Mouse (Mus musculus) layer of hippocampus, adult 2 months (tissue): ENCODE measurements around the gene Celsr3. TPM values are rescaled to one million over a fixed set of nuclear protein-coding genes. Genes with fewer than 3 reads are reported as not detected.

Experiments used
- DNase-seq, 2 experiments: peaks; one replicate each; pipeline ENCODE4 v3.0.0; 2022; ENCODE audit warnings: low spot score in 2 of 2
- H3K27ac ChIP-seq: fragments of 200-600 bp; 2 replicates; pipeline ENCODE4 v1.8.1; 2022
- H3K4me3 ChIP-seq: fragments of 200-600 bp; 2 replicates; pipeline ENCODE4 v1.8.1; 2022; ENCODE audit warnings: mild to moderate bottlenecking
- CTCF ChIP-seq: fragments of 200-600 bp; conservative IDR thresholded peaks from 2 replicates; pipeline ENCODE4 v1.8.1; 2022; ENCODE audit warnings: antibody characterized with exemption, mild to moderate bottlenecking, moderate library complexity
- long read RNA-seq, 2 experiments: library from polyadenylated mRNA; stranded (forward); transcript quantifications; one replicate each; pipeline ENCODE4 v2.0.0; 2021; ENCODE audit warnings: borderline mapping rate in 2 of 2
- total RNA-seq, 2 experiments: library from RNA; stranded (reverse); gene quantifications; 2 replicates each; pipeline ENCODE4 v1.2.3; 2021

The Celsr3 gene
- 10 to 100 TPM; 66.4 to 79.6 TPM for total RNA-seq
- long read RNA-seq, experiment 1, partial matches to known transcripts: 15 of 24 reads
- long read RNA-seq, experiment 1, other reads (novel, unspliced or antisense): 9 of 24 reads
- long read RNA-seq, experiment 2, partial matches to known transcripts: 15 of 32 reads
- long read RNA-seq, experiment 2, other reads (novel, unspliced or antisense): 17 of 32 reads

DNA sequence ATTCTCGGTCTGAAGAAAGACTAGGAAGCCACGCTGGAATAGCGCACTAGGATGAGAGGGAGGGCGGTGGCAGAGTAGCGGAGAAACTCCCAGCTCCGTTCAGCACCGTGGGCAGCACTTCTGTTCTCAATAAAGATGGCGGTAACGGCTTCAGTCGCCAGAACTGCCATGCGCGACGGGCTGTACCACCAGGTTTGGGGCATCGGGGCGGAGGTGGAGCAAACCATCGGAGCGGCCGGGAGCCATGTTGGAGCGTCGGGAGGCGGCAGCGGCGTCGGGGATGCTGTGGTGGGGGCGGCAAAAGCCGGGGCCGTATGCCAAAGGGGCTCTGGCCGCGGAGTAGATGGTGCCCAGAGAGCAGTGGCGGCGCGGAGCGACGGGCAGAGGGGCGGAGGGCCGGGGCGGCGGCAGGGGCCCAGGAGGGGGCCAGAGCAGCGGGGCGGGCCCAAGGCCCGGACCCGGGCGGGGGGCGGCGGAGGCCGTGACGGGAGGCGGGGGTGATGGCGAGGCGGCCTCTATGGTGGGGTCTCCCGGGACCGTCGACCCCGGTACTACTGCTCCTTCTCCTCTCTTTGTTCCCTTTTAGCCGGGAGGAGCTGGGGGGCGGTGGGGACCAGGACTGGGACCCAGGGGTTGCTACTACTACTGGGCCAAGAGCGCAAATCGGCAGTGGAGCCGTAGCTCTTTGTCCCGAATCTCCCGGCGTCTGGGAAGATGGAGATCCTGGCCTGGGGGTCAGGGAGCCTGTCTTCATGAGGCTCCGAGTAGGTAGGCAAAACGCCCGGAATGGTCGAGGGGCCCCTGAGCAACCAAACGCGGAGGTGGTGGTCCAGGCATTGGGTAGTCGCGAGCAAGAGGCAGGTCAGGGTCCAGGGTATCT is at the start of gene Celsr3:
TSS of gene Celsr3 (plus strand) at position 501 of the 880 bp plus-strand sequence.
- Histone ChIP-seq H3K27ac (peak within 1 kb of the TSS; percentile 85), H3K4me3 (peak within 1 kb of the TSS; percentile 68)
- DNase-seq: peak; percentile 92 to 93
- no peak for TF ChIP-seq CTCF

DNA sequence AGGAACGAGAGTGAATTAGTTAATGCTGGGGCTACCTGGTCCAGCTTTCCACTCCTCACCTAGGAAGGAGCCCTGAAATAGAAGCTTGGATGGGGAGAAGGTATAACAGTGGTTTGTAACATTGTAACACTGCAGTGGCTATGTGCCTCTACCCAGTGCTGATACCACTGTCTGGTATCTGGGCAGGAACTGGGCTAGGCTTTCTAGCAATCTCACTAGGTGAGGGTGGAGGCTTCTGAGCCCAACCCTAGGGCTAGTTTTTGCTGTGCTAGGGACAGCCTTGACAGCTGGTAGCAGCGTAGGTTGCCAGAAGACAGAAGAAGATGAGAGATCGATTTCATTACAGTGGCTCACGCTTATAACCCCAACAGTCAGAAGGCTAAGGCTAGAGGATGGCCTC is 49.5 kb upstream of the Celsr3 start:
- H3K27ac ChIP-seq: no peak overlapping the region
- DNase-seq: no peak
- no peak for TF ChIP-seq CTCF
- H3K4me3 ChIP-seq: no peak overlapping the region

DNA sequence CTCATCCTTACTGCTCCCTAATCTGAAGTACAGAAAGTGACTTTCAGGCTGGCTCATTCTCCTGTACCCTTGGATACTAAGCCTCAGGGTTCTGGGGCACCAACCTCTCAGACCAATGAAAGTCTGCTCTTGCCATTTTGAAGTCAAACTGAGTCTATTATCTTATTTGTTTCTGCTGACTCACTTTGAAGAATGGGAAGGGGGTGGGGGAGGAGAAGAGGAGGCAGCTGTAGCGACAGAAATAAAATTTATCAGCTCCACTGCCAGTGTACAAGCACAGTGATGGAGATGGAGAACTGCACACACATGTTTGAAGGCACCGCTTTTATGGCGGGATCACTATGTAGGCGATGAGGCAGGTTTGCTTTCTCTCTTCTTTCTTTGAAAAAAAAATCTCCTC is 48.8 kb upstream of the Celsr3 start:
- Histone ChIP-seq H3K27ac (0 out of 2 replicates have a peak overlapping the region, but pooled peaks have one; percentile 3), H3K4me3 (no peak overlapping the region)
- no peak for DNase-seq
- no peak for TF ChIP-seq CTCF

- H3K27ac ChIP-seq: no peak overlapping the region
- no peak overlapping the region for H3K4me3 ChIP-seq
- TF ChIP-seq CTCF: no peak
- DNase-seq: no peak
These were observed 45.2 kb upstream of the Celsr3 start for GRCm38 (mm10) chr9:108780959-108781358.

DNA sequence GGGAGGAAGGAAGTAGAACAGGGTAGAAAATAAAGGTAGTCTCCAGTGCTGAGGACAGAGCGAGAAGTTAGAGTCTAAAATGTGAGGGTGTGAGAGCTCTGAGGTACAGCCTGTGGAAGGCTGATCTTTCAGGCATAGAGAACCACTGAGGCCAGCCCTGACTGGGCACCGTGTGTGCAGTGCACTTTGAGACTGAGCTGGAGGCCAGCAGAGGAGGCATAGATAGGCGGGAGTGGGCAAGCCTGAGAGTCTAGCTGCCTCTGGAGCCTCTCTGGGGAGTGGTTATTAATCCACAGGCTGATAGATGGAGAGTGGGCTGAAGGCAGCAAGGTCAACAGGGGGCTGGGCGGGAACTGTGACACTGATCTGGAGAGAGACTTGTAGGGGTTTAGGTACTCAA is 44.2 kb upstream of the Celsr3 start:
- DNase-seq: no peak
- no peak overlapping the region for H3K27ac ChIP-seq
- no peak overlapping the region for H3K4me3 ChIP-seq
- no peak for TF ChIP-seq CTCF

DNA sequence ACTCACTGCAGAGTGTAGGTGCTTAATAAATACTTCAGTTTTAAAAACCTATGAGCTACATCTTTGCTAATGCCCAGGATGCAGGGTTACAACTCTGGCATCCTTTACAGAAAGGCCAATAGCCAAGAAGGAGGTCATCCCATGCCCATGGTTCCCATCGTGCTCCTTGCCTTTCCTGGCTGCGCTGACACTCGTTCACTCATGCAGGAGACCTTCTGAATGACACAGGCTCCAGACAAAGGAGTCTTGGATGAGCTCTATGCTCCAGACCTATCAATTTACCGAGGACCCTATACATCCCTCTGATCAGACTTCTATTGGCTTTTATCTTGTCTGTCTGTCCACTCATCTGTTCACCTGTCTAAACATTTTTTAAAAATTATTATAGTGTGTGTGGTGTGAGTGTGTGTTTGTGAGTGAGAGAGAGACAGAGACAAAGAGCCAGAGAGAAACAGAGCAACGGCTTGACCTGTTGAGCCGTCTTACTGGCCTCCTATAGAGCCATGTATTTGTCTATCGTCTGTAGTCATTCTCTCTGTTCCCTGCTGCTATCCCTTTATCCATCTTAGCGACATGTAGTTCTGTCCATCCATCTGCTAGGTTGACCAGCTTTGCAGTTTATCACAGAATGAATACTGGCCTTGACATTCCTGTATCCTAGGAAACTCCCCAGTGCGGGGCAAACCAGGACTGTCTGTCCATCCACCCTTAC is 43.1 kb upstream of the Celsr3 start:
- no peak for DNase-seq
- Histone ChIP-seq H3K27ac (peak overlapping the region; percentile 99), H3K4me3 (peak overlapping the region; percentile 89)
- TF ChIP-seq CTCF: no peak

DNA sequence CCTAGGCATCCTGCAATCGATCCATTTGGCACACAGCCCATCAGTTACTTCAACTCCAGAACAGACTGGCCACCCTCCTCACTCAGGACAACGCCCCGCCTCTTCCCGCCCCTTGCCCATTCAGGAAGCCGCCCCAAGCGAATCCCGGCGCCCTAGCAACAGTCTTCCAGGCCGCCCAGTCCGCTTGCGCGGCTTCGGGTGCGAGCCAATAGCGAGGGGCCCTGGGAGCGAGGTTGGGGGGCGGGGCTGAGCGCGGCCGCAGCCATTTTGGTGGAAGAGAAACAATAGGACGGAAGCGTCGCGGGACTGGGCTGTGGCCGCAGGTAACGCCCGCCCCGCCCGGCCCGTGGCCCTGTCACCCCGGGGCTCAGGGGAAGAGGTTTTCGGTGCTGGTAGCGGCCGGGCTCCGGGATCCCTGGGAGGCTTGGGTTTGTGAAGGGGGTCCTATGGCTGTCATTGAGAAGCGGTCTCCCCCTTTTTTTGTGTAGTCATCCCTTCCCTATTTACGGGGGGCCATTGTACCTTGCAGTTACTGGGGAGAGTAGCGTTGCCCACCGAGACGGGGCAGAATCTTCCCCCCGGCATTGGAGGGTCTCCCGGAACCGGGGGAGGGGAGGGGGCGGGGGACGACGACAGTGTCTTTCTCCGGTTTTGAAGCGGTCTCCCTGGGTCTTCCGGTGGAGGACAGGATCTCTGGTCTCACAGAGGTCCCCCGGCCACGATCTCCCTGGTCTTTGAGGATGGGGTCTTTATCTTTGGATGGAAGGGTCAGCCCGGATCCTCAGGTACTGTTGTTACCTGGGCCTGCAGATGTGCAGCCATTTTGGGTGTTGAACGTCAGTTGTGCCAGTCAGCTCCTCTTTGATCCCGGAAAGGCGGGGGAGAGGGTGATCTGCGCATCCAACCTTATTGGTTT is 42.3 kb upstream of the Celsr3 start, which contains the start of gene Ip6k2:
TSS of gene Ip6k2 (plus strand) at position 249 of the 916 bp plus-strand sequence.
- peak within 1 kb of the TSS; percentile 99 for H3K27ac ChIP-seq
- TF ChIP-seq CTCF: no peak
- peak; percentile 98 for DNase-seq
- H3K4me3 ChIP-seq: peak within 1 kb of the TSS; percentile 89

GRCm38 (mm10) chr9:108785416-108785815 is 40.7 kb upstream of the Celsr3 start:
- no peak for DNase-seq
- no peak for TF ChIP-seq CTCF
- Histone ChIP-seq H3K27ac (peak overlapping the region; percentile 99), H3K4me3 (peak overlapping the region; percentile 89)

- no peak for TF ChIP-seq CTCF
- peak overlapping the region; percentile 89 for H3K4me3 ChIP-seq
- no peak for DNase-seq
- H3K27ac ChIP-seq: peak overlapping the region; percentile 99
These were observed 39.6 kb upstream of the Celsr3 start for GRCm38 (mm10) chr9:108786494-108786893.

- TF ChIP-seq CTCF: no peak
- no peak for DNase-seq
- Histone ChIP-seq H3K4me3 (peak overlapping the region; percentile 89), H3K27ac (peak overlapping the region; percentile 99)
These were observed 39.0 kb upstream of the Celsr3 start for GRCm38 (mm10) chr9:108787080-108787479.

DNA sequence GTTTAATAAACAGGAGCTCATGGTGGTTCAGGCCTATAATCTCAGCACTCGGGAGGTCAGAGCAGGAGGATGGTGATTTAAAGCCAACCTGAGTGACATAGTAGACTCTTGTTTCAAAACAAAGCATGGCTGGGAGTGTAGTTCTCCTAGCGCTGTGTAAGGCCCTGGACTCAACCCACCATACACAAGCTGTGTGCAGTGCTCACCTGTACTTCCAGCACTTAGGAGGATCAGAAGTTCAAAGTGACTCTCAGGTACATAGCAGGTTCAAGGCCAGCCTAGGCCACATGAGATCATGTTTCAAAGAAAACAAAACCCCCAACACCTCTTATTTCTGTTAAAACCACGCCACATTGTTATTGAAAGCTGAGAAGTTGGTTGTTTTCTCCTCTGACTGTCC is 37.4 kb upstream of the Celsr3 start:
- no peak for TF ChIP-seq CTCF
- H3K4me3 ChIP-seq: no peak overlapping the region
- no peak for DNase-seq
- H3K27ac ChIP-seq: no peak overlapping the region; the same call in 1 of the 2 replicates

GRCm38 (mm10) chr9:108792307-108792706 is 33.8 kb upstream of the Celsr3 start:
- DNase-seq: no peak
- no peak for TF ChIP-seq CTCF
- Histone ChIP-seq H3K27ac (peak overlapping the region; percentile 91; the same call in 1 of the 2 replicates), H3K4me3 (no peak overlapping the region)
